Mouse (Mus musculus) lung, postnatal 0 days (tissue): ENCODE results near the gene Art4. TPM values are rescaled to one million over a fixed set of nuclear protein-coding genes. Genes with fewer than 3 reads are reported as not detected.

Experiments
- ATAC-seq: fragments of 200-750 bp; cut with Nextera tagmentation; 2 replicates; pipeline ENCODE4 v1.8.0; 2017; ENCODE audit warnings: moderate library complexity
- DNase-seq: peaks from one replicate; pipeline ENCODE4 v3.0.0-alpha.2; 2016; ENCODE audit warnings: low spot score
- H3K27ac ChIP-seq: fragments of 300-500 bp; sonication (generic); 2 replicates; pipeline ENCODE4 v1.5.1; 2014; ENCODE audit warnings: antibody characterized with exemption, mild to moderate bottlenecking, low read length, mixed read lengths
- H3K27me3 ChIP-seq: fragments of 300-500 bp; sonication (generic); replicated peaks from 2 replicates; pipeline ENCODE4 v1.6.1; 2014; ENCODE audit warnings: low read length, mixed read lengths; ENCODE audit not compliant: insufficient read depth
- H3K36me3 ChIP-seq: fragments of 300-500 bp; sonication (generic); 2 replicates; pipeline ENCODE4 v1.6.1; 2014; ENCODE audit warnings: low read length, mixed read lengths; ENCODE audit not compliant: insufficient read depth
- H3K4me1 ChIP-seq: fragments of 300-500 bp; sonication (generic); 2 replicates; pipeline ENCODE4 v1.6.1; 2014; ENCODE audit warnings: antibody characterized with exemption, low read depth, low read length, mixed read lengths; ENCODE audit not compliant: insufficient read depth
- H3K4me2 ChIP-seq: fragments of 300-500 bp; sonication (generic); replicated peaks from 2 replicates; pipeline ENCODE4 v1.6.1; 2014; ENCODE audit warnings: low read depth, mild to moderate bottlenecking, low read length, moderate library complexity, mixed read lengths
- H3K4me3 ChIP-seq: fragments of 300-500 bp; sonication (generic); 2 replicates; pipeline ENCODE4 v1.5.1; 2014; ENCODE audit warnings: low read depth, low read length
- H3K9ac ChIP-seq: fragments of 300-500 bp; sonication (generic); replicated peaks from 2 replicates; pipeline ENCODE4 v1.6.1; 2014; ENCODE audit warnings: low read depth, mild to moderate bottlenecking
- H3K9me3 ChIP-seq: fragments of 300-500 bp; sonication (generic); 2 replicates; pipeline ENCODE4 v1.6.1; 2016; ENCODE audit warnings: low read length, mixed read lengths
- CTCF ChIP-seq: IDR thresholded peaks from 2 replicates; pipeline ENCODE4 v1.5.1; 2016; ENCODE audit warnings: antibody characterized with exemption, mild to moderate bottlenecking
- EP300 ChIP-seq: IDR thresholded peaks from 2 replicates; pipeline ENCODE4 v1.6.1; 2016; ENCODE audit warnings: antibody characterized with exemption, mild to moderate bottlenecking, control low read depth
- WGBS: fragments of 180-500 bp; shearing (Covaris S2); extraction: QIAGEN DNeasy Blood & Tissue Kit; methylation state at CpG from one replicate; pipeline ENCODE4 v1.1.7; 2014; 5-methylcytosine and 5-hydroxymethylcytosine counted together
- microRNA-seq: library from miRNA; unstranded; fragments of <30 nt; microRNA quantifications from one replicate; pipeline ENCODE4, GENCODE M21; 2016
- polyA plus RNA-seq: library from polyadenylated mRNA; unstranded; fragments of >200 nt; fragmentation: Nextera tagmentation; extraction: Ambion mirVana; gene quantifications from 2 replicates; pipeline ENCODE4 v1.2.1, GENCODE M21; 2015

The Art4 gene
- polyA plus RNA-seq, 1 experiment from 2014 or later, result 7.9 TPM

- TF ChIP-seq EP300 (peak; percentile 88), CTCF (no peak)
- peak; percentile 96 for DNase-seq
- H3K4me2 ChIP-seq, result peak within 1 kb of the TSS; percentile 92
- peak within 1 kb of the TSS; percentile 76 for H3K9ac ChIP-seq
- WGBS, result 1% methylated on average over 49 of the region's 50 CpGs
- no peaks in the 10 kb centered on the region for H3K9me3 ChIP-seq
- peak within 1 kb of the TSS; percentile 95 for H3K27ac ChIP-seq
- peaks cover 3% of the 10 kb centered on the region; the same call in 1 of the 2 replicates for H3K4me1 ChIP-seq
- H3K27me3 ChIP-seq, result no peaks in the 10 kb centered on the region
- peak; percentile 53 for ATAC-seq
- H3K4me3 ChIP-seq, result peak within 1 kb of the TSS; percentile 58
- no peaks in the 10 kb centered on the region for H3K36me3 ChIP-seq
Observed at GRCm38 (mm10) chr6:136803739-136804633, 53.5 kb downstream of the Art4 start, which contains the start of gene Hist4h4. TSS of gene Hist4h4 (minus strand) at chr6:136804415.

DNA sequence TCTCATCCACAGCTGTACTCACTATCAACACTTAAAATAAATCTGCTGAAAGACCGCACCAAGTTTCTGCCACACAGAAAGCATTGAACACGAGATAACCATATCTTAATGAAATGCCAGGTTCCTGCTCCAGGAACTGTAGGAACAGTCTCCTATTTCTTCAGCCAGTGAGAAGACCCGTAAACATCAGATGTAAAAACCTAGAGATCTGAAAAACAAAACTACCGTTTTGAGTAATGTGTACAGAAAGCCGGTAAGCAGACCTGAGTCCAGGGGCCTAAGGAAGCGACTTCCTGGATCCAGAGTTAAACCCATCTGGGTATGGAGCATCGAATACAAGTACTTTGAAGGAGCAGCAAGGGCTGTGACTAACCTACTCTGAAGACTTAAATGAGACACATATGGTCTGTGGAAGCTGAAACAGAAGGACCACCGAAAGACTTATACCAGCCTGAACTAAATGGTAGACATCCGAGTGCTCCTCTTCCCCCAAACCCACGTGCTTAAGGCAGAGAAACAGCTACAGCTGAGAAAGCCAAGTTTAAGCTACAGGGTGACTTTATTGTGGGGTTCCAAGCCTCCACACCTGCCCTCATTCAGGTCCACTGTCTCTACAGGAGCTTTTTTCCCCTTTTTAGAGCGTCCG lies 54.3 kb downstream of the Art4 start:
- DNase-seq (peak; percentile 18), ATAC-seq (no peak)
- Histone ChIP-seq H3K4me2 (peak overlapping the region; percentile 92), H3K36me3 (no peaks in the 10 kb centered on the region), H3K27ac (peak overlapping the region; percentile 95), H3K9me3 (no peaks in the 10 kb centered on the region), H3K9ac (peak overlapping the region; percentile 76), H3K27me3 (no peaks in the 10 kb centered on the region), H3K4me1 (peaks cover 3% of the 10 kb centered on the region; the same call in 1 of the 2 replicates), H3K4me3 (peak overlapping the region; percentile 58)
- 9% methylated on average over 12 of the region's 12 CpGs for WGBS
- no peak for TF ChIP-seq CTCF
- TF ChIP-seq EP300, result no peak

- no peak overlapping the region for H3K4me2 ChIP-seq
- ATAC-seq, result no peak
Observed at GRCm38 (mm10) chr6:136801274-136801673, 56.3 kb downstream of the Art4 start.

GRCm38 (mm10) chr6:136800710-136801109 lies 56.8 kb downstream of the Art4 start:
- no peak for DNase-seq
- no peak overlapping the region for H3K4me2 ChIP-seq
- 78% methylated on average over 8 of the region's 8 CpGs for WGBS
- TF ChIP-seq EP300 (no peak), CTCF (no peak)
- H3K27ac ChIP-seq, result no peak overlapping the region
- H3K9ac ChIP-seq, result no peak overlapping the region
- no peak for ATAC-seq
- H3K36me3 ChIP-seq, result no peaks in the 10 kb centered on the region
- no peak overlapping the region for H3K4me3 ChIP-seq
- no peaks in the 10 kb centered on the region for H3K9me3 ChIP-seq
- H3K4me1 ChIP-seq, result peaks cover 3% of the 10 kb centered on the region; the same call in 1 of the 2 replicates
- H3K27me3 ChIP-seq, result no peaks in the 10 kb centered on the region

More at GRCm38 (mm10) chr6:136801274-136801673, 56.3 kb downstream of the Art4 start:
- Histone ChIP-seq H3K36me3 (no peaks in the 10 kb centered on the region), H3K4me1 (peaks cover 3% of the 10 kb centered on the region; the same call in 1 of the 2 replicates), H3K27me3 (no peaks in the 10 kb centered on the region), H3K9me3 (no peaks in the 10 kb centered on the region), H3K27ac (no peak overlapping the region), H3K9ac (no peak overlapping the region), H3K4me3 (no peak overlapping the region)
- no peak for DNase-seq
- no peak for TF ChIP-seq EP300
- no peak for TF ChIP-seq CTCF
- WGBS, result 67% methylated on average over 6 of the region's 6 CpGs

Small RNAs within 50 kb of the gene (microRNA-seq; reads per million reads assigned to microRNA genes)
- not detected for gene Gm44364

Other genes with a start within 250 kb of the Art4 start
- gene Plbd1, start 195.8 kb downstream of the Art4 start, polyA plus RNA-seq, result 6.0 and 7.2 TPM in 2 replicates
- gene Gucy2c, start 76.0 kb downstream of the Art4 start, polyA plus RNA-seq, result 0.11 TPM in 1 of 2 replicates, not detected in the other
- gene Hist4h4, start 53.3 kb downstream of the Art4 start, polyA plus RNA-seq, result 1.5 and 1.6 TPM in 2 replicates
- gene H2afj, start 49.5 kb downstream of the Art4 start, polyA plus RNA-seq, result 424 and 464 TPM in 2 replicates
- 1.8 and 2.2 TPM in 2 replicates for gene BC049715, start 30.1 kb downstream of the Art4 start, polyA plus RNA-seq
- gene Wbp11, start 29.5 kb downstream of the Art4 start, polyA plus RNA-seq, result 44.4 and 46.1 TPM in 2 replicates
- gene Smco3, start 22.3 kb downstream of the Art4 start, polyA plus RNA-seq, result 2.3 and 3.4 TPM in 2 replicates
- 1,533 and 1,851 TPM in 2 replicates for gene Mgp, start 18.1 kb upstream of the Art4 start, polyA plus RNA-seq
- gene Erp27, start 64.4 kb upstream of the Art4 start, polyA plus RNA-seq, result 0.61 and 0.74 TPM in 2 replicates
- gene Pde6h, start 66.1 kb upstream of the Art4 start, polyA plus RNA-seq, result 0.27 and 0.60 TPM in 2 replicates
- 68.4 and 70.8 TPM in 2 replicates for gene Arhgdib, start 84.2 kb upstream of the Art4 start, polyA plus RNA-seq